Mouse (Mus musculus) heart, embryonic 13.5 days (tissue): ENCODE results near the gene Ndufs3. TPM values are rescaled to one million over a fixed set of nuclear protein-coding genes. Genes with fewer than 3 reads are reported as not detected.
A peak's percentile ranks its signal among the peaks of the same experiment; 100 is the strongest.

Experiments
- ATAC-seq: fragments of 200-750 bp; cut with Nextera tagmentation; 2 replicates; pipeline ENCODE4 v1.8.0; 2017; ENCODE audit warnings: moderate TSS enrichment; ENCODE audit not compliant: insufficient number of reproducible peaks, low FRiP score, low TSS enrichment; ENCODE audit errors: extremely low read depth
- H3K27ac ChIP-seq: fragments of 300-500 bp; sonication (generic); replicated peaks from 2 replicates; pipeline ENCODE4 v1.5.1; 2015; ENCODE audit warnings: moderate library complexity, mild to moderate bottlenecking, inconsistent platforms
- H3K27me3 ChIP-seq: fragments of 300-500 bp; sonication (generic); replicated peaks from 2 replicates; pipeline ENCODE4 v1.6.1; 2015; ENCODE audit warnings: mild to moderate bottlenecking, inconsistent platforms
- H3K36me3 ChIP-seq: fragments of 300-500 bp; sonication (generic); 2 replicates; pipeline ENCODE4 v1.6.1; 2015; ENCODE audit warnings: mild to moderate bottlenecking, inconsistent platforms
- H3K4me1 ChIP-seq: fragments of 300-500 bp; sonication (generic); 2 replicates; pipeline ENCODE4 v1.6.1; 2015; ENCODE audit warnings: inconsistent platforms
- H3K4me2 ChIP-seq: fragments of 300-500 bp; sonication (generic); 2 replicates; pipeline ENCODE4 v1.6.1; 2015; ENCODE audit warnings: inconsistent platforms, mild to moderate bottlenecking, moderate library complexity
- H3K4me3 ChIP-seq: fragments of 300-500 bp; sonication (generic); 2 replicates; pipeline ENCODE4 v1.5.1; 2015; ENCODE audit warnings: moderate library complexity, mild to moderate bottlenecking, inconsistent platforms
- H3K9ac ChIP-seq: fragments of 300-500 bp; sonication (generic); 2 replicates; pipeline ENCODE4 v1.6.1; 2015; ENCODE audit warnings: inconsistent platforms, mild to moderate bottlenecking, moderate library complexity
- H3K9me3 ChIP-seq: fragments of 300-500 bp; sonication (generic); 2 replicates; pipeline ENCODE4 v1.6.1; 2016; ENCODE audit warnings: inconsistent platforms
- WGBS: fragments of 180-500 bp; shearing (Covaris S2); methylation state at CpG from one replicate; pipeline ENCODE4 v1.1.7; 2015; ENCODE audit warnings: mixed read lengths; 5-methylcytosine and 5-hydroxymethylcytosine counted together
- polyA plus RNA-seq: library from polyadenylated mRNA; unstranded; fragments of >200 nt; fragmentation: Nextera tagmentation; extraction: Ambion mirVana; gene quantifications from 2 replicates; pipeline ENCODE4 v1.2.1, GENCODE M21; 2015

Gene Ndufs3
- polyA plus RNA-seq, 1 experiment from 2014 or later = 314 TPM

GRCm38 (mm10) chr2:90846955-90847680 is 57.5 kb downstream of the Ndufs3 start, which contains the start of gene Mtch2:
TSS of gene Mtch2 (plus strand) at chr2:90847155.
- ATAC-seq = peak; percentile 93
- Histone ChIP-seq H3K9ac (peak within 1 kb of the TSS; percentile 93), H3K4me3 (peak within 1 kb of the TSS; percentile 81), H3K27me3 (no peaks in the 10 kb centered on the region), H3K4me2 (peak within 1 kb of the TSS; percentile 72), H3K36me3 (peaks cover 29% of the 10 kb centered on the region), H3K4me1 (peaks cover 16% of the 10 kb centered on the region), H3K27ac (peak within 1 kb of the TSS; percentile 88), H3K9me3 (no peaks in the 10 kb centered on the region)
- under 1% methylated on average over 67 of the region's 67 CpGs for WGBS

GRCm38 (mm10) chr2:90846597-90846954 is 58.1 kb downstream of the Ndufs3 start:
- peak overlapping the region; percentile 72 for H3K4me2 ChIP-seq
- H3K27ac ChIP-seq = peak overlapping the region; percentile 83
- no peaks in the 10 kb centered on the region for H3K9me3 ChIP-seq
- H3K4me1 ChIP-seq = peaks cover 16% of the 10 kb centered on the region
- no peaks in the 10 kb centered on the region for H3K27me3 ChIP-seq
- peak overlapping the region; percentile 81 for H3K4me3 ChIP-seq
- H3K9ac ChIP-seq = peak overlapping the region; percentile 80
- WGBS = 3% methylated on average over 8 of the region's 8 CpGs
- peak; percentile 14; the same call in 1 of the 2 replicates for ATAC-seq
- H3K36me3 ChIP-seq = peaks cover 24% of the 10 kb centered on the region

DNA sequence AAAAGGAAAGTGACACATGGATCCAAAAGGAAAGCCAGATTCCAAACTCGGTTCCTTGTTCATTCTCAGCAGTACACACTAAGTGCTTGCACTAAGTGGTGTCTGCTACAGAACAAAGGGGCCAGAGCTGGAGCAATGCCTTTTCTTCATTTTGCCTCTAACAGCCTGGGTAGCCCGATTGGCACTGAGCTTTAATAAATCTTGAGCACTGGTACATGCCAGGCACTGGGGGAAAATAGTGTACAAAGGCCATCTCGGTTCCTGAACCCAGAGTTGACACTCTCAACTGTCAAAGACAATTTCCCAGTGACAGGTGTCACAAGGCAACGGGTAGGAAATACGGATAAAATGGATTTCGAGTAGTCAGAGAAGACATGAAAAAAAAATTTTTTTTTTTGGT is 58.5 kb downstream of the Ndufs3 start:
- 45% methylated on average over 6 of the region's 6 CpGs for WGBS
- Histone ChIP-seq H3K9me3 (no peaks in the 10 kb centered on the region), H3K4me2 (peak overlapping the region; percentile 72), H3K4me3 (peak overlapping the region; percentile 81), H3K27ac (peak overlapping the region; percentile 83), H3K27me3 (no peaks in the 10 kb centered on the region), H3K36me3 (peaks cover 20% of the 10 kb centered on the region), H3K9ac (peak overlapping the region; percentile 80; the same call in 1 of the 2 replicates), H3K4me1 (peaks cover 16% of the 10 kb centered on the region)
- no peak for ATAC-seq

DNA sequence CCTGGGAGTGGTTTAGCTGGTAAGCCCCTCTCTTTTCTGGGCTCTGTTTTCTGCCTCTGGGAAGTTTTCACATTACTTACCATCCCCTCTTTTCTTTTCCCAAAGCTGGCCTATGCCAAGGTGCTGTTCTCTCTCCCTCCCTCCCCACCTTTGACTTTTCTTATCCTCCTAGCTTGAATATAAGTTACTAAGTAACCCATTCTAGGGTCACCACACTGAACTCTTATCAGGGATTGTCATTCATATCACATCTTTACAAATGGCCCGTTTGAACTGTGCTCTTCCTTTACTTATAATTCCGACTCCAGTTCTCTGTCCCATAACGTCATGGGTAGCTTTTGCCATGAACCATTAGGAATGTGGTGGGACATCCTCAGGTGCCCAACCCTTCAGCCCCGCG is 59.4 kb downstream of the Ndufs3 start:
- H3K27ac ChIP-seq = no peak overlapping the region
- no peaks in the 10 kb centered on the region for H3K9me3 ChIP-seq
- H3K9ac ChIP-seq = no peak overlapping the region
- peaks cover 11% of the 10 kb centered on the region for H3K36me3 ChIP-seq
- H3K27me3 ChIP-seq = no peaks in the 10 kb centered on the region
- H3K4me3 ChIP-seq = no peak overlapping the region
- WGBS = 75% methylated on average over 5 of the region's 5 CpGs
- H3K4me2 ChIP-seq = no peak overlapping the region
- no peak for ATAC-seq
- H3K4me1 ChIP-seq = peaks cover 16% of the 10 kb centered on the region

Other genes starting within 250 kb of the Ndufs3 start
- gene Nup160, start 227.6 kb downstream of the Ndufs3 start, polyA plus RNA-seq = 21.2 and 23.8 TPM in 2 replicates
- 53.2 and 53.4 TPM in 2 replicates for gene Fnbp4, start 159.5 kb downstream of the Ndufs3 start, polyA plus RNA-seq
- 1.2 and 1.5 TPM in 2 replicates for gene Agbl2, start 122.1 kb downstream of the Ndufs3 start, polyA plus RNA-seq
- 205 and 253 TPM in 2 replicates for gene Mtch2, start 57.7 kb downstream of the Ndufs3 start, polyA plus RNA-seq
- gene C1qtnf4, start 19.0 kb downstream of the Ndufs3 start, polyA plus RNA-seq = 9.8 and 12.9 TPM in 2 replicates
- gene Kbtbd4, start 87 bp downstream of the Ndufs3 start, polyA plus RNA-seq = 26.8 and 27.7 TPM in 2 replicates
- gene Celf1, start 35.6 kb upstream of the Ndufs3 start, polyA plus RNA-seq = 93.9 and 98.7 TPM in 2 replicates
- gene Rapsn, start 130.8 kb upstream of the Ndufs3 start, polyA plus RNA-seq = 21.2 and 25.8 TPM in 2 replicates
- gene Psmc3, start 149.2 kb upstream of the Ndufs3 start, polyA plus RNA-seq = 226 and 239 TPM in 2 replicates
- 45.0 and 55.5 TPM in 2 replicates for gene Slc39a13, start 165.6 kb upstream of the Ndufs3 start, polyA plus RNA-seq
- gene Spi1, start 177.6 kb upstream of the Ndufs3 start, polyA plus RNA-seq = 3.5 and 3.9 TPM in 2 replicates
- 806 and 882 TPM in 2 replicates for gene Mybpc3, start 213.3 kb upstream of the Ndufs3 start, polyA plus RNA-seq